Mouse (Mus musculus): ENCODE results near the gene Macrod2. TPM values are rescaled to one million over a fixed set of nuclear protein-coding genes. Genes with fewer than 3 reads are reported as not detected.

Gene Macrod2
- polyA plus RNA-seq, 1 experiment from 2014 or later = 59.2 TPM

DNA sequence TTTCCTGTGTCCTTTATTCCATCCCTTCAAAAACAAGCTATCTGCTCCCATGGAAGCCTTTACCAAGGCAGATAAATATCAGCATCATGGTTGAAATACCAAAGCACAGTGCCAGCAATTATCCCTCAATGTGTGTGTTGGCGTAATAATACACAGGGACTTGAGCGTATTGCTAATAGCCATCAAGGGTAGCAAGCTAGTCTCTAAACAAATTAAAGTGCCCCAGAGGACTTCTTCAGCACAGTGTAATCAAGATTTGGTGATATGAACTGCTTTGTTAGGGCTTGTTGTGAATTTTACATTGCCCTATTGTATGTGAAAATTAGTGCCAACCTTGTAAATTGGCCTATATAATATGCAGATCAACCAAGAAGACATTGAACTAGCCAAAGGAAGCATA, 201.8 kb downstream of the Macrod2 start:
- H3K36me3 ChIP-seq = no peaks in the 10 kb centered on the region
- H3K4me3 ChIP-seq = no peak overlapping the region
- 75% methylated on average over 2 of the region's 2 CpGs for WGBS
- ATAC-seq (ENCODE audit: low FRiP score) = no peak
- H3K27me3 ChIP-seq = no peaks in the 10 kb centered on the region
- H3K9ac ChIP-seq = no peak overlapping the region
- H3K27ac ChIP-seq = no peak overlapping the region
- H3K4me1 ChIP-seq = 0 out of 2 replicates have a peak, but pooled peaks cover 2% of the 10 kb centered on the region
- no peak overlapping the region for H3K4me2 ChIP-seq (replicated peaks)
- H3K9me3 ChIP-seq (replicated peaks) = no peaks in the 10 kb centered on the region

DNA sequence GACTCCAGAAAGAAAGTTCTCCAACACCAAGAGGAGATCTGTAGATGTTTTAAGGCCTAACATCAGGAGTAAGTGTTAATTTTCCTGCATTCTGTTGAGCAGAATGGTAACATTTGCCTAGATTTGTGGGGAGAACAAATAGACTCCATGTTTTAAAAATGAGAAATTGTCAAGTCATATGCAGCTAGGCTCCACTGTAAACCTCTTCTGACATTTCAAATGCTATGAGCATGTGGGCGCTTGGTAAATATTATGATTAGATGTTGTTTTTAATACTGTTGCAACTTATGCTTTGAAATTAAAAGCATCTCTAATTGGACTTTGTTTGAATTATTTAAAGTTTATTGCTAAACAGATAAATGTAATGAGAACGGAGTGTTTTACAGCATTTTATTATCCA, 220.3 kb downstream of the Macrod2 start:
- Histone ChIP-seq H3K4me3 (no peak overlapping the region), H3K4me2 (replicated peaks) (no peak overlapping the region), H3K9ac (no peak overlapping the region), H3K9me3 (replicated peaks) (no peaks in the 10 kb centered on the region), H3K27me3 (no peaks in the 10 kb centered on the region), H3K4me1 (no peaks in the 10 kb centered on the region), H3K36me3 (no peaks in the 10 kb centered on the region), H3K27ac (no peak overlapping the region)
- 96% methylated on average over 2 of the region's 2 CpGs for WGBS
- no peak for ATAC-seq (ENCODE audit: low FRiP score)

DNA sequence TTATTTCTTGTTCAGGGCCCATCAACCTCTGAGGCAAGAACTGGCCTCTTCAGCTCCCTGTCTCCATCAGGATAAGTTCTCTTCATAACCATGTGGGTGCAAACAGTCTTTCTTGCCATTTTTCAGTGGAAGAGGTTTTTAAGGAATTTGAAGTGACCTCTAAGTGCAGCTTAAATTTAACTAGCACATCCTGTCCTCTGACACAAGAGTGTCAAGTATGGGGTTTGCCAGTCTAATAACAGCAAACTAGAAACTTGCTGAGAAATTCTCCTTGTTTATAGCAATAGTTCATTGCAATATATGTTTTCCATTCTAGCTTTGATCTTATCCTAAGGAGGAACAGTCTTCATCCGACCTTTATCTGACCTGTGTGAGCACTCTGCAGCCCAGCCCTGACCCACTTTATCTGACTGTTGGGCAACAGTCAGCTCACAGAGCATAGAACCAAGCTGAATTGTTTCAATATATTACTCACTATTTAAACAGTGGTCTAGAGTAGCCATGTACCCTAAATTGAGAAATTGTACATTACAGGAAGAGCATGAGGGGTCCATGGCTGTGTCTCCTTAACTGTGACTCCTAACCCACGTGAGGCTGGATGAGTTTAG, 226.7 kb downstream of the Macrod2 start:
- no peak for ATAC-seq (ENCODE audit: low FRiP score)
- Histone ChIP-seq H3K36me3 (no peaks in the 10 kb centered on the region), H3K4me1 (no peaks in the 10 kb centered on the region), H3K4me2 (replicated peaks) (no peak overlapping the region), H3K27ac (no peak overlapping the region), H3K9ac (no peak overlapping the region), H3K27me3 (no peaks in the 10 kb centered on the region), H3K4me3 (no peak overlapping the region), H3K9me3 (replicated peaks) (no peaks in the 10 kb centered on the region)
- 81% methylated on average over 2 of the region's 2 CpGs for WGBS

DNA sequence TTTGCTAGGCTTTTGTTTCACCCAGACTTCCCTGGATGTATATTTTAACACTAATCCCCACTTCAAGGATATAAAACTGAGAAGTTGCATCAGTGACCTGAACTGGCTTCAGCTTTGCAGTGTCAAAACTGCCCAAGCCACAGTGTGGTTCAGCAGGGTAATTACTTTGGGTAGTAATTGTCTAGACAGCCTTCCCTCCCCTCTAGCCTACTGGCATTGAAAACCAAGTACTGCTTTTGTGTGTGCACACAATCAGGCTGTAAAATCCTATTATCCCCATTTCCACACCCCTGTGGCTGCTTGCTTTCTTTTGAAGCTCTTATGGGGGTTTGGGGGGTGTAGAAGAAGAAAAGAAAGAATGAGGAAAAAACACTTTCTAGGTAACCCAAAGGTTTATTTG, 258.4 kb downstream of the Macrod2 start:
- Histone ChIP-seq H3K36me3 (0 out of 2 replicates have a peak, but pooled peaks cover 4% of the 10 kb centered on the region), H3K9ac (no peak overlapping the region), H3K27ac (no peak overlapping the region), H3K9me3 (replicated peaks) (no peaks in the 10 kb centered on the region), H3K4me2 (replicated peaks) (no peak overlapping the region), H3K27me3 (no peaks in the 10 kb centered on the region), H3K4me1 (peaks cover 4% of the 10 kb centered on the region; the same call in 1 of the 2 replicates), H3K4me3 (no peak overlapping the region)
- peak; percentile 83 for ATAC-seq (ENCODE audit: low FRiP score)

DNA sequence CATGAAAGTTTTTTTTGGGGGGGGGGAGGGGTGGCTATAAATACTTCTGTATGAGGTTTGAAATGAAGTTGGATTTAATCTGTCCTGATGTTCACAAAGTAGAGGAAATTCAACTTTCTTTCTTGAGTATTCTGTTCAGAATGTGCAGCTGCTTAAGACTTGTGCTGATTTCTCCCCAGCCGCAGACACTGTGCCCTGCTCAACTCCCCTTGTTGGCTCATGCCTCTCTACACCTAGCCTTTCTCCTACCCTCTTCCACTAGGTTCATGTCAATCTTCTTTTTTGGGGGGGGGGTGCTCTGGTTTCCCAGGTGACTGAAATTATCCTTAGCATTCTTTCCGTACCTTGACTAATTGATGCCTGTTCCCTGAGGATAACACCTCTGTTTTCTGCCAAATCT, 258.9 kb downstream of the Macrod2 start:
- ATAC-seq (ENCODE audit: low FRiP score) = peak; percentile 74

DNA sequence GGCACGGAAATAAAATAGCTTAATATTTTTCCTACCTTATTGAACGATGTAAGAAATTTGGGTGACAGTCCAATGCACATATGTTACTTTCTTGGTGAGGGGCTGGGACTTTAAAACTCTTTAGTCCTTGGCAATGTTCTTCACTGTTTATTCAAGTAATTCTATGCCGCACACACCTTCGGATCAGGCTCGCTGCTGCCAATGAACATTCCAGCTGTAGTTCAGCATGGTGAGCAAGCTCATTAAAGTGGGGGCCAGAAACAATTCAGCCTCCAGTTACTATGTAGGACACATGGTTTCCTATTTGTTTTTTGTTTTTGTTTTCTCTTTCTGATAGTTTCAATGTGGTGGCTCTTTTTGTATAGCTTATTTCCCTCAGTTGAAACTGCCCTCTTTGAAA, 267.6 kb downstream of the Macrod2 start:
- Histone ChIP-seq H3K9me3 (replicated peaks) (no peaks in the 10 kb centered on the region), H3K9ac (no peak overlapping the region), H3K4me1 (peaks cover 14% of the 10 kb centered on the region), H3K4me2 (replicated peaks) (no peak overlapping the region), H3K27ac (no peak overlapping the region), H3K4me3 (no peak overlapping the region), H3K27me3 (no peaks in the 10 kb centered on the region), H3K36me3 (peaks cover 29% of the 10 kb centered on the region)
- 79% methylated on average over 5 of the region's 5 CpGs for WGBS
- no peak for ATAC-seq (ENCODE audit: low FRiP score)

More for the DNA sequence above, 258.9 kb downstream of the Macrod2 start:
- no peak overlapping the region for H3K9ac ChIP-seq
- H3K4me1 ChIP-seq = peaks cover 4% of the 10 kb centered on the region; the same call in 1 of the 2 replicates
- 0 out of 2 replicates have a peak, but pooled peaks cover 7% of the 10 kb centered on the region for H3K36me3 ChIP-seq
- WGBS = 42% methylated on average over 2 of the region's 2 CpGs
- no peak overlapping the region for H3K4me3 ChIP-seq
- H3K27ac ChIP-seq = no peak overlapping the region
- H3K27me3 ChIP-seq = no peaks in the 10 kb centered on the region
- H3K9me3 ChIP-seq (replicated peaks) = no peaks in the 10 kb centered on the region
- H3K4me2 ChIP-seq (replicated peaks) = no peak overlapping the region

DNA sequence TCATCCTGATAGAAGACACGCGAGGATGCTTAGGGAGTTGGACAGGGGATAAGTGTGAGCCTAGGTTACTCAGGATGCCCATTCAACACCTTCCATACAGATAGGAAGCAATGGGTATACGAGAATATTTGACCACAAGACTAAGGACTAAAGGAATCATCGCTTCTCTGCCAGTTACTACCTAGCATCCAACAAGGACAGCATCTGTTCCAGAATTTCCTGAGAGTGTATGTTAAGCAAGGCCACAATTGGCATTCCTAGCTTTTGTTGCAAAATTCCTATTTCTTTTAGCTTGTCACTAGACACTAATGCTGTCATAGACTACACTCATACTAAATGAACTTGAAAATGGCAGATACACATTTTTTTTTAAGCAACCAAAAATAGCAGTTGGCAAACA, 269.3 kb downstream of the Macrod2 start:
- no peaks in the 10 kb centered on the region for H3K9me3 ChIP-seq (replicated peaks)
- WGBS = 93% methylated on average over 4 of the region's 4 CpGs
- H3K36me3 ChIP-seq = peaks cover 23% of the 10 kb centered on the region
- peaks cover 16% of the 10 kb centered on the region for H3K4me1 ChIP-seq
- no peak overlapping the region for H3K4me2 ChIP-seq (replicated peaks)
- H3K4me3 ChIP-seq = no peak overlapping the region
- ATAC-seq (ENCODE audit: low FRiP score) = no peak
- H3K9ac ChIP-seq = no peak overlapping the region
- H3K27ac ChIP-seq = no peak overlapping the region
- no peaks in the 10 kb centered on the region for H3K27me3 ChIP-seq

DNA sequence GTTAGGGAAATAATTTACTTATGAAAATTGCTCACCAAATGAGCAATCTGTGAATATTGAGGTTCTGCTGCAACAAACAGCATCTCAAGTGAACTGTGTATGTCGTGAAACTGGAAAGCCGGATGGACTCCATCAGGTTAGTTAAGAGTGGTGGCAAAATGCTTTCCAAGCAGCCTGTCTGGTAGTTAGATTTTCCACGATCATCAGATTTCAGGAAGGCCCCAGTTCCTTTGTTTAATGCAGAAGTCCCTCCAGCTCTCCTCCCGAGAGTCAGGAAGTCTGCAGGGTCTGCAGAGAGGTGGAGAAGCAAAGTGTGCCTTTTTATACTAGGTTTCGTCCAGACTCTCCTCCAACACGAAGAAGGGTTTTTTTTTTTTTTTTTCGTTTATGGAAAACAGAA, 271.7 kb downstream of the Macrod2 start:
- no peaks in the 10 kb centered on the region for H3K9me3 ChIP-seq (replicated peaks)
- H3K36me3 ChIP-seq = no peaks in the 10 kb centered on the region
- H3K4me1 ChIP-seq = peaks cover 16% of the 10 kb centered on the region
- H3K27me3 ChIP-seq = no peaks in the 10 kb centered on the region
- no peak overlapping the region; the same call in 1 of the 2 replicates for H3K4me3 ChIP-seq
- no peak for ATAC-seq (ENCODE audit: low FRiP score)
- H3K4me2 ChIP-seq (replicated peaks) = peak overlapping the region; percentile 59
- H3K27ac ChIP-seq = no peak overlapping the region
- WGBS = 22% methylated on average over 7 of the region's 7 CpGs
- H3K9ac ChIP-seq = no peak overlapping the region

DNA sequence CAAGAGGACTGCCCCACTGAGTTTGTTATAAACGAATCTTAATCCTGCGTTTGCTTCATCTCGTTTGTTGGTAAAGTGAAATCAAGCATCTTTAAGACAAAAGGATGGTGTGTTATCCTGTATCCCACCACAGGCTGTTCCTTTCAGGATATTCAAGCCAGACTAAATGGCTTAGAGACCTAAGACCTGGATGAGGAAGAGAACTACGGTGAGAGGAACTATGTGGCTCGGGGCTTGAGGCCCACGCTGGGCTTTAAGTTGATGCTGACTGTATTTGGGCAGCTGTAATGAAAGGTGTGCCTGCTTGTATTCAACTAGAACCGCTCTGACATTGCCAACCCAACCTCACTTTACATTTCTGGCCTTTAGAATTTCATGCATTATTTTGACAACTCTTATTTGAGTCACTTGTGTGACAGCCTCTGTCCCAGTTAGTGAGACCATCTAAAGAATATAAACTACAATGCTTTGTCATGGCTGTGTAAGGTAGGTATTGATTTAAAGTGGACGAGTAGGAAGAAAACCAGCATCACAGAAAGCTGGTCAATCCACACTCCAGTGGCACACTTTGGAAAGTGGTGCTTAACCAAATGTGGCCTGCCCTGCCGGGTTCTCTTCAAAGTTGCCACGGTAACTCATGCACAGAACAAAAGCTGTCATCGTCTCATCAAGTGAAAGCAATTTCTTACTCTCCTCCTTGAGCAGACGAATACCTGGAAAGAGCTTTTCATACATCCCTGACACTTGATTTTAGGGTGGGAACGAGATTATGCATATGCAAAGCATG, 272.3 kb downstream of the Macrod2 start:
- Histone ChIP-seq H3K4me2 (replicated peaks) (peak overlapping the region; percentile 59), H3K4me1 (peaks cover 16% of the 10 kb centered on the region), H3K9me3 (replicated peaks) (no peaks in the 10 kb centered on the region), H3K27ac (peak overlapping the region; percentile 48; the same call in 1 of the 2 replicates), H3K4me3 (peak overlapping the region; percentile 31), H3K36me3 (no peaks in the 10 kb centered on the region), H3K9ac (0 out of 2 replicates have a peak overlapping the region, but pooled peaks have one; percentile 41), H3K27me3 (no peaks in the 10 kb centered on the region)
- ATAC-seq (ENCODE audit: low FRiP score) = no peak
- 30% methylated on average over 13 of the region's 13 CpGs for WGBS

DNA sequence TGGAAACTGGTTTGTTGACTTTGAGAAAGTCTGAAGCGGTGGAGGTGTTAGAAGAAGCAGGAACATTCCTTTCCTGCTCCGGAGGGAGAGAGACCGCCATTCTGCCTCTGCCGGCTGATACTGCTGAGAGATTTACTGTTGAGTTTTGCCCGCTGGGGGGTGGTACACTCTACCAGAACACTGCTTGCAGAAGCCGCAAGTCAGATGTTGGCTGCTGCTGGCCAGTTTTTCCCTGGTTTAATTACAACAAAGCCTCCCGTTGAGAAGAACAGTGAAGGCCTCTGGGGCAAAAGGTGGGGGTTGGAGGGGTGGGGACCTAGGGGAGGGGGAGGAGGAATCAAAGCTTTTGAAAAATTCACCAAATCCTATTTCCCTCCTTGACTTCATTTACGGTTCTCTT, 273.2 kb downstream of the Macrod2 start:
- peak overlapping the region; percentile 71 for H3K27ac ChIP-seq

DNA sequence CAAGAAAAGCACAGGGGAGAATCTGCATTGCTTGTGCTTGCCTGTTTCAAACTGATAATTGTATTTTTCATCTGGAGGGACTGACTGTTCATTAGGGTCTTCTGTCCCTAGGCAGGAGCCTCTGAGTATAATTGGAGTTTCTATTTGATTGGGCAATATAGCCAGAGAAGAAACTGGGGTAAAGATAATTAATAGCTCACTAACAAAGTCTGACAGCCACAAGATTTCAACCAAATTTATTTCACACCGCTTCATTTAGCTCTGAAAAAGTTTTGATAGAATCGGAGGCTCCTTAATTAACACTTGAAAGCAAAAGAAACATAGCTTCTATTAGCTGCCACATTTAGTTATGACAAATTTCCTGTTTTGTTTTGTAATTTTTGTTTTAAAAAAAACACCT, 274.0 kb downstream of the Macrod2 start:
- Histone ChIP-seq H3K36me3 (no peaks in the 10 kb centered on the region), H3K4me2 (replicated peaks) (peak overlapping the region; percentile 59), H3K27me3 (peaks cover under 1% of the 10 kb centered on the region; the same call in 1 of the 2 replicates), H3K9me3 (replicated peaks) (no peaks in the 10 kb centered on the region), H3K4me3 (peak overlapping the region; percentile 31), H3K27ac (peak overlapping the region; percentile 71), H3K9ac (peak overlapping the region; percentile 39), H3K4me1 (peaks cover 16% of the 10 kb centered on the region)
- WGBS = 24% methylated on average over 2 of the region's 2 CpGs
- ATAC-seq (ENCODE audit: low FRiP score) = no peak

More for the DNA sequence above, 273.2 kb downstream of the Macrod2 start:
- Histone ChIP-seq H3K4me1 (peaks cover 16% of the 10 kb centered on the region), H3K4me3 (peak overlapping the region; percentile 31), H3K36me3 (no peaks in the 10 kb centered on the region), H3K9me3 (replicated peaks) (no peaks in the 10 kb centered on the region), H3K9ac (peak overlapping the region; percentile 41; the same call in 1 of the 2 replicates), H3K27me3 (no peaks in the 10 kb centered on the region), H3K4me2 (replicated peaks) (peak overlapping the region; percentile 59)
- under 1% methylated on average over 8 of the region's 8 CpGs for WGBS
- peak; percentile 55 for ATAC-seq (ENCODE audit: low FRiP score)

DNA sequence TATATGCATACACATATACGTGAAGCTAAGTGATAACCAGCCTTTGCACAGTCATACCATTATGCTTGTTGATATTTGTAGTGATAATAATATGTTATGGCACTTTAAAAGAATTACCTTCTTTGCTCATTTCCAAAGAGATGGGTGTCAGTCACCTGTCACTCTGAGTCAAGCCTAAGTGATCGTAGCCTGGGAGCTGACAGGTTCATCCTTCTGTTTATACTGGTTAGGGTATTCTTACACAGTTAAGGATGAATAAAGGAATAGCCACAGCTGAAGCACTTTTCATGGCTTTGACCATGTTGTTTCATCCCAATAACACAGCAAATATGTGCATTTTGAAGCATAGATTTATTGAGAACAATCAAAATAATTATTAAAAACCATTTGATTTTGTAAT, 274.7 kb downstream of the Macrod2 start:
- 0 out of 2 replicates have a peak overlapping the region, but pooled peaks have one; percentile 85 for H3K27ac ChIP-seq
- H3K4me3 ChIP-seq = peak overlapping the region; percentile 51
- H3K4me2 ChIP-seq (replicated peaks) = peak overlapping the region; percentile 59
- H3K27me3 ChIP-seq = peaks cover 3% of the 10 kb centered on the region; the same call in 1 of the 2 replicates
- peak overlapping the region; percentile 63; the same call in 1 of the 2 replicates for H3K9ac ChIP-seq
- no peaks in the 10 kb centered on the region for H3K36me3 ChIP-seq
- H3K4me1 ChIP-seq = peaks cover 16% of the 10 kb centered on the region
- ATAC-seq (ENCODE audit: low FRiP score) = no peak
- no peaks in the 10 kb centered on the region for H3K9me3 ChIP-seq (replicated peaks)
- 26% methylated on average over 2 of the region's 2 CpGs for WGBS
